Mouse (Mus musculus) naive thymus-derived CD4-positive, alpha-beta T cell, adult 2 months (primary cell): ENCODE data around the gene Usp6nl.

ENCODE experiments used
- DNase-seq: peaks from one replicate; pipeline ENCODE4 v3.0.0-alpha.2; 2011; ENCODE audit warnings: low read depth

Usp6nl gene

GRCm38 (mm10) chr2:6412645-6413044 is 90.2 kb downstream of the Usp6nl start:
- DNase-seq, result no peak

- DNase-seq, result no peak
Measured at GRCm38 (mm10) chr2:6413723-6414122, 91.3 kb downstream of the Usp6nl start.

GRCm38 (mm10) chr2:6414400-6414799 is 91.9 kb downstream of the Usp6nl start:
- no peak for DNase-seq

- DNase-seq, result no peak
Measured at GRCm38 (mm10) chr2:6417158-6417557, 94.7 kb downstream of the Usp6nl start.

- no peak for DNase-seq
Measured at GRCm38 (mm10) chr2:6423661-6424550, 101.4 kb downstream of the Usp6nl start.

GRCm38 (mm10) chr2:6424851-6425250 is 102.4 kb downstream of the Usp6nl start:
- DNase-seq, result no peak

- DNase-seq, result peak; percentile 19
Measured at GRCm38 (mm10) chr2:6436085-6436950, 113.9 kb downstream of the Usp6nl start.

GRCm38 (mm10) chr2:6441688-6442087 is 119.2 kb downstream of the Usp6nl start:
- no peak for DNase-seq

- DNase-seq, result no peak
Measured at GRCm38 (mm10) chr2:6442302-6442701, 119.8 kb downstream of the Usp6nl start.

- DNase-seq, result no peak
Measured at GRCm38 (mm10) chr2:6444015-6444414, 121.5 kb downstream of the Usp6nl start.

- no peak for DNase-seq
Measured at GRCm38 (mm10) chr2:6444723-6445169, 122.3 kb downstream of the Usp6nl start.

- no peak for DNase-seq
Measured at GRCm38 (mm10) chr2:6445858-6446257, 123.4 kb downstream of the Usp6nl start.

GRCm38 (mm10) chr2:6448880-6449279 is 126.4 kb downstream of the Usp6nl start:
- DNase-seq, result no peak

- no peak for DNase-seq
Measured at GRCm38 (mm10) chr2:6449656-6450055, 127.2 kb downstream of the Usp6nl start.

- DNase-seq, result no peak
Measured at GRCm38 (mm10) chr2:6450544-6450943, 128.1 kb downstream of the Usp6nl start.

- no peak for DNase-seq
Measured at GRCm38 (mm10) chr2:6454941-6455516, 132.6 kb downstream of the Usp6nl start.

GRCm38 (mm10) chr2:6459282-6460047 is 137.0 kb downstream of the Usp6nl start:
- DNase-seq, result no peak

GRCm38 (mm10) chr2:6462306-6462705 is 139.8 kb downstream of the Usp6nl start:
- DNase-seq, result no peak

- no peak for DNase-seq
Measured at GRCm38 (mm10) chr2:6463772-6464661, 141.6 kb downstream of the Usp6nl start.

- DNase-seq, result no peak
Measured at GRCm38 (mm10) chr2:6466396-6466795, 143.9 kb downstream of the Usp6nl start.

GRCm38 (mm10) chr2:6467318-6467717 is 144.9 kb downstream of the Usp6nl start:
- DNase-seq, result no peak
